Mouse (Mus musculus) layer of hippocampus, adult 18-20 months (tissue): ENCODE results near the gene Sema4b. TPM values are rescaled to one million over a fixed set of nuclear protein-coding genes. Genes with fewer than 3 reads are reported as not detected.
A peak's percentile ranks its signal among the peaks of the same experiment; 100 is the strongest.

Experiments used
- DNase-seq, 2 experiments: peaks; one replicate each; pipeline ENCODE4 v3.0.0; 2022; ENCODE audit warnings: low spot score in 2 of 2
- total RNA-seq, 2 experiments: library from RNA; stranded (reverse); gene quantifications; 2 replicates each; pipeline ENCODE4 v1.2.3; 2021

Gene Sema4b
- total RNA-seq, 2 experiments from 2014 or later = 22.0 to 23.6 TPM

DNA sequence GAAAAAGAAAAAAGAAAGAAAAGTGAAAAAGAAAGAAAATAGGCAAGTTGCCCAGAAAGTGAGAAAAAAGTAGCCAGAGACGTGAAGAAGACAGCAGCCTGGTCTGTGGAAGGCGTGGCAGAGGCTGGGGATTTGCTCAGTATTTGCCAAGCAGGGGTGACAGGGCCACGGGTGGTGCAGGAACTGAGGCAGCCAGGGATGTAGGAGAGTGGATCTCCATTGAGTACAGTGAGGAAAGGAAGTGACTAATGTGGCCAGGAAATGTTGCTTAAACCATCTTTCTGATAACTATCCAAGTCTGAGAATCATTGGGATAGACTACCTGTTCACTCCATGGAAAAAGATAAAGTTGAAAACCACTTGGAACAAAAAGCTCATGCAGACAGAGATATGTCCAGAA, 10.5 kb upstream of the Sema4b start:
- DNase-seq = no peak

DNA sequence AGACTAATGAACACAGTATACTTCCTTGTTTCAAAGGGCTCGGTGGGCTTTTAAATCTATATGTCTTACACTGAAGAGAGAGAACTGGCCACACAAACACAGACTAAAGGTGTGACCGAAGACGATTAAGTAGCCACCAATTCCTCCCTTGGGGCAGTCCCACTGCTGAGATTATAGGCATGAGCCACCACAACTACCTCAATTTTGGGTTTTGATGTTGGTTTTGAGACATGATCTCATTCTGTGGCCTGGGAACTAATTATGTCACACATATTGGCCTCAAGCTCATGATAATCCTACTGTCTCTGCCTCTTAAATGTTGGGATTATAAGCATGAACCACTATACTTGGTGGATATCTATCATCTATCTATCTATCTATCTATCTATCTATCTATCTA, 9.2 kb upstream of the Sema4b start:
- no peak for DNase-seq

DNA sequence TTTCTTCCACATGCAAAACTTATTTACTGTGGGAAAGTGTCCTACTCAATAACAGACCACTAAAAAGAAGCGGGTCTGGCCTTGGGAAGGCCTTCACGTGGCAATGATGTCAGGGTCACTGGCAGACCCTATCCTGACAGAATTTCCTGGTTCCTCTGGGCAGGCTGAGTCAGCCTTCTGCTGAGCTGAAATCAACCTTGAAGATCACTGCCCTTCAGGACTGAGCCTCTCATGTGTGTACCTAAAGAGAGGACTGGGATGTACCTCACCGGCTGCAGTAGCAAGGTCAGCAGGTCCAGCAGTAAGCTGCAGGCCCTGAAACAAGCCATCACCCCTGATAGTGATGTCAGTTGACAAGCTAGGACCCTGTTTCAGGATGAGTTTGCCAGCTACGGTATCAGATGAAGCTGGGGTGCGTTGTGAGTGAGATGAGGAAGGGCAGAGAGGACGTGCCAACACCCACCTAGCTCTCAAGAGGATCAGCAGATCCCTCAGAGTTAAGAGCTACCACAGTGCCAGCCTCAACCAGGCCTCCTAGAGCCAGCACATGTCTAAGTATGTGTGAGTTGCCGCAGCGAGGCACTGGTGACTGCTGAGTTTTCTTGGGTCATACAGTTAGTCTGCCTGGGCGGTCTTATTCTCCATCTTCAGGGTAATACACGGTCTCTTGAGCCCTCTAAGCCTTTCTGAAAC, 8.5 kb upstream of the Sema4b start:
- no peak for DNase-seq

DNA sequence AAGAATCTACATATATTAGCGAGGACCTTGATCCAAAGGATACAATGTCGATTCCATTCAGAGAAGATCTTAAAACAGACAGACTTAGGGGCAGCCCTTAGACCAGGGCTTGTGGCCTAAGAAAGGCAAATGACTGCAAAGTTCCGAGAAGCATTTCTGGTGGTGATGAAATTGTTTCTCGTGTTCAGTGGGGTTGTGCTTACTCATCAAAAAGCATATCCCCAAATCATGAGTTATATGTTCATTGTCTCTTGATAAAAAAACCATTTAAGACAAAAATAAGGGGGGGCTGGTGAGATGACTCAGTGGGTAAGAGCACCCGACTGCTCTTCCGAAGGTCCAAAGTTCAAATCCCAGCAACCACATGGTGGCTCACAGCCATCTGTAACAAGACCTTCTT, 7.3 kb upstream of the Sema4b start:
- DNase-seq = no peak

DNA sequence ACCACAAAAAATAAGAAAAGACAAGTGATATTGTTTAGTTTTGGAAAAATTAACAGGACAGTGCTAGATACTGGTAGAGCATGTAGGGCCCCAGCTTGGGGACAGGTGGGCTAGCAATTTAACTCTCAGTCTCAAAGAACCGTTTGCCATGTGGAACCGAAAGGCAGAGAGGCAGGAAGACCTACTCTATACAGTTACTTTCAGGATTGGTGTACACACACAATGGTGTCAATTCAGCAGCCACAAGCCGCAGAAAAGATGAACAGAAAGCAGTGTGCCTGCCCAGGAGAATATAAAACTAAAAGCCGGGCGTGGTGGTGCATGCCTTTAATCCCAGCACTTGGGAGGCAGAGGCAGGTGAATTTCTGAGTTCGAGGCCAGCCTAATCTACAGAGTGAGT, 6.9 kb upstream of the Sema4b start:
- no peak for DNase-seq

DNA sequence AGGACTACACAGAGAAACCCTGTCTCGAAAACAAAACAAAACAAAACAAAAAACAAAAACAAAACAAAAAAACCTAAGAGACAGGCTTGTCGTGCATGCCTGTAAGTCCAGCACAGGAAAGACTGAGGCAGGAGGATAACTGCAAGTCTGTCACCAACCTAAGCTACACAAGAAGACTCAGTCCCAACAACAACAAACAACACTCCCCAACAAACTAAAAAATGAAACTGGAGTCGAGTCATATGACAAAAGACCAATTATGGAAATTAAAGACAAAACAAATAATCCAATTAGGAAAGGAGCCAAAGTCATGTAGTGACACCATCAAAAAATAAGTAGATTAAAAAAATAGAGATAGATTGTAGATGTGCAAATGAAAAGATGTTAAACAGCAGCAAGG, 6.4 kb upstream of the Sema4b start:
- DNase-seq = no peak

DNA sequence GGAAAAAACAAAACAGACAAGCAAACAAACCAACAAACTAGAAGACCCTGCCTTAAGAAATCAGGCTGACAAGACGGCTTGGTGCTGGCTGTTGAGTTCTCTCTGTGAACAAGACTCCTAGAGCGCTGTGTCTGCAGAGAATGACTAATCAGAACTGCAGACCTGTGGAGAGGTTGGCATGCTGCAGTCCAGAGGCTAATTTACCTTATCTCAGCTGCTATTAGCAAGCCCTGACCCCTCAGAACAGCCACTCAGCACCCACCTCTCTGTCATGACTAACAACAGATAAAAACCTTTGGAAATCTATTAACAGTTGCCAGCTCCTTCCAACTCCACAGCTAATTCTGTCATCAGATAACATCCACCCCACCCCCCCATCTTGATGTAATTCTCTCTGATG, 5.6 kb upstream of the Sema4b start:
- no peak for DNase-seq

DNA sequence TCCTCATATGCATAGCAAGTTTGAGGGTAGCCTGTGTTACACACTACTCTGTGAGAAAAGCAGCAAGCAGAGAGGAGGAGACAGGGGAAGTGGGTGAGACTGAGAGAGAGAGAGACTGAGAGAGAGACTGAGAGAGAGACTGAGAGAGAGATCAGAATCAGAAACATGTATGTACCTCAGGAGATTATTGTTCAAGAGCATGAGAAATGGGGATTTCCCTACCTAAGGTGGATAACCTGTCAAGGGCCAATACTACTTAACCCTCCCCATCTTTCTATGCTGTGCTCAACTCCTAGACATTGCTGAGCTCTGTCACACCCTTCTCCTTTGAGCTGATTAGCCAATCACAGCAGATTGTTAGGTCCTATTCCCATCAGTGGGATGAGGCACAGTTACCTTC, 4.5 kb upstream of the Sema4b start:
- no peak for DNase-seq

DNA sequence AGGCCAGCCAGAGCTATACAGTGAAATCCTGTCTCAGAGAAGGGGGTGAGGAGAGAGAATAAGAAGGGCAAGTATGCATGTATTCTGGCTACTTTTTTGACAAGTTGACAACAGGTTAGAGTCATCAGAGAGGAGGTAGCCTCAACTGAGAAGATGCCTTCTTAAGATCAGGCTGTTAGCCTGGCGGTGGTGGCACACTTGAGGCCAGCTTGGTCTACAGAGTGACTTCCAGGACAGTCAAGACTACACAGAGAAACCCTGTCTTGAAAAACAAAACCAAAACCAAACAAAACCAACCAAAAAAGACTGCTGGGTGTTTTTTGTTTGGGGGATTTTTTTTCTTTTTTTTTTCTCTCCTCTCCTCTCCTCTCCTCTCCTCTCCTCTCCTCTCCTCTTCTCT, 3.2 kb upstream of the Sema4b start:
- DNase-seq = no peak

DNA sequence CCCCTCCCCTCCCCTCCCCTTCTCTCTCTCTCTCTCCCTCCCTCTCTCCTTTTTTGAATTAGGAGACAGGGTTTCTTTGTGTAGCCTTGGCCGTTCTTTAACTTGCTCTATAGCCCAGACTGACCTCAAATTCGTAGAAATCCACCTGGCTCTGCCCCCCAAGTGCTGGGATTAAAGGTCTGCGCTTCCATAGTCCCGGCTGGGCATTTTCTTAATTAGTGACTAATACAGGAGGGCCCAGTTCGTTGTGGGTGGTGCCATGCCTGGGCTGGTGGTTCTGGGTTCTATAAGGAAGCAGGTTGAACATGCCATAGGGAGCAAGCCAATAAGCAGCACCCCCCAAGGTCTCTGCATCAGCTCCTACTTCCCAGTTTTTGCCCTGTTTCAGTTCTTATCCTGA, 2.7 kb upstream of the Sema4b start:
- DNase-seq = no peak

DNA sequence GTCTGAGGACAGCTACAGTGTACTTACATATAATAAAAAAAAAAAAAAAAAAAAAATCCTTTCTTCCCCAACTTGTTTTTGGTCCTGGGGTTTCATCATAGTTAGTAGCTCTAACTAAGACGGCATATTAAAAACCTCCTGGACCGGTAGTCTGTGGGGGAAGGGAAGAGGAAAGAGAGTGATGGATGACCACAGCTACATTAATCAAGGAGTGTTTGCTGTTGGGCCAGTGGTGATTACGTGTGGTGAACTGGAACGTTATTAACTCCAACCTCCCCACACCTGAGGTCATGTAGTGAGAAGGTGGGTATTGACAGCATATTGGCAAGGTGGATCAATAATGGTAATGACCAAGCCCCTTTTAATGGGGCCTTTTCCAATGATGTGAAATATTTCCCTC, 2.1 kb upstream of the Sema4b start:
- no peak for DNase-seq

DNA sequence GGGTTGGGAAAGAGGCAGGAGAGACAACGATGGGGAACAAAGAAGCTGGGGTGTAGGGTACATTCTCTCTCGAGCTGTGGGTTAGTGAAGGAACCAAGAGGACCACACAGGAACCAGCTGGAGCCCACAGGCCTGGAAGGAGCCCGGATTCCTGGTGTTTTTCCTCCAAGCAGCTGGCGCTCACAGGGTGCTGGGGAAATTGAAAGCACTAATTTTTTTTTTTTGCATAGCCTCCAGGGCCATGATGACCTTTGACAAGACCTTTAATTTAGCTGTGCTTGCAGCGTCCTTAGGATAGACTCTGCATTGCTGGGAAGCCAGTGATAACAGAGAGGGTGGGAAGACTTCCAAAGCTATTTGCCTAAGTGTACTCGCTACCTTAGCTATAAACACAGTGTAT, 1.7 kb upstream of the Sema4b start:
- DNase-seq = no peak

DNA sequence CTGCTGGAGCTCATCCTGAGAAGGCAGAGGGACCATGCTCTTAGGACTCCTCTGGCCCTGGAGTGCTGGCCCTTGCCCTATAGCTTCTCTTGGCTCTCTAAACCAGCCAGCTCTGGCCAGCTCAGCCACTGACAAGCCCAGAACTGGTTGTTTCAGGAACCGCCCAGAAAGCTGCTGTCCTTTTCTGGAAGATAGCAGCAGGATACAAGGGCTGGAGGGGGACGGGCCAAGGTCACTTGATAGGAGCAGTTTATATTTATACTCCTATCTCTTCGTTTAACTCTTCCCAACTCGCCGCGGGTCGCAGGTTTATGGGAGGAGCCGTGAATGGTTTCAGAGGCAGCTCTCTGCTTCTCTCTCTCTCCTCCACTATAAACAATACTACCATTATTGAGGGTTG, 620 bp upstream of the Sema4b start:
- DNase-seq = no peak

DNA sequence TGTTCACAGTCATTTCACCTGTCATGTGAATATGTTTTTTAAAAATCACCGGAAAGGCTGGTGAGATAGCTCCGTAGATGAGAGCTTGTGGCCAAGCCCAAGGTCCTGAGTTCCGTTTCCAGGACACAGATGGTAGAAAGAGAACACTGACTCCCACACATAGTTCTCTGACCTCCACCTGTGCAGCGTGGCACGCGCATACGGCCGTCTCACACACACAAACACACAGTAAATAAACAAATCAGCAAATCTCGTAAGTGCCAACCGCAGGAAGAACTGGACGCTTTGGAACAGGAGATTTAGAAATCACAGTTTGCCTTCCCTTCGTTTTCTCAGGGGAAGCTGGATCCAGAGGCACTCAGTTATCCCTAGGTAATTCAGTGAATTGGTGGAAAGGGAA, 860 bp downstream of the Sema4b start:
- no peak for DNase-seq

DNA sequence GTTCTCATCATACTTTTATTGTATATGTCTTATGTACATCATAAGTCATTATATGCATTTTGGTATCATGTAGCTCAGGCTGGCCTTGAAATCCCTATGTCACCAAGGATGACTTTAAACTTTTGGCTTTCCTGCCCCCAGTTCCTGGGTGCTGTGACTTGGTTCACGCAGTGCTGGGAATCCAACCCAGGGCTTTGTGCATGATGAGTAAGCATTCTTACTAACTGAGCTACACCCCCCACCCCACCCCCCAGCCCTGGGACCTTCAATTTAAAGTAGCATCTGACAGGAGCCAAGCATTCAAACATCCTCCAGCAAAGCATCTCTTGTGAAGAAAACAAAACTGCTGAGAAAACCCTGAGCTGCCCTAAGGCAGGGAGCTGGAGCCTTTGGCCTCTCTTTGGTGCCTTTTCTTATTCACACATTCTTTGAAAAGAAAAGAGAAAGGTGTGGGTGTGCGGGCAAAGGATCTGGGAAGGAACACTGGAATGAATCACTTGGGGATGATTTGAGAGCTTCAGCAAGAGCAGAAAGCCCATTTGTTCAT, 2.0 kb downstream of the Sema4b start:
- DNase-seq = no peak

DNA sequence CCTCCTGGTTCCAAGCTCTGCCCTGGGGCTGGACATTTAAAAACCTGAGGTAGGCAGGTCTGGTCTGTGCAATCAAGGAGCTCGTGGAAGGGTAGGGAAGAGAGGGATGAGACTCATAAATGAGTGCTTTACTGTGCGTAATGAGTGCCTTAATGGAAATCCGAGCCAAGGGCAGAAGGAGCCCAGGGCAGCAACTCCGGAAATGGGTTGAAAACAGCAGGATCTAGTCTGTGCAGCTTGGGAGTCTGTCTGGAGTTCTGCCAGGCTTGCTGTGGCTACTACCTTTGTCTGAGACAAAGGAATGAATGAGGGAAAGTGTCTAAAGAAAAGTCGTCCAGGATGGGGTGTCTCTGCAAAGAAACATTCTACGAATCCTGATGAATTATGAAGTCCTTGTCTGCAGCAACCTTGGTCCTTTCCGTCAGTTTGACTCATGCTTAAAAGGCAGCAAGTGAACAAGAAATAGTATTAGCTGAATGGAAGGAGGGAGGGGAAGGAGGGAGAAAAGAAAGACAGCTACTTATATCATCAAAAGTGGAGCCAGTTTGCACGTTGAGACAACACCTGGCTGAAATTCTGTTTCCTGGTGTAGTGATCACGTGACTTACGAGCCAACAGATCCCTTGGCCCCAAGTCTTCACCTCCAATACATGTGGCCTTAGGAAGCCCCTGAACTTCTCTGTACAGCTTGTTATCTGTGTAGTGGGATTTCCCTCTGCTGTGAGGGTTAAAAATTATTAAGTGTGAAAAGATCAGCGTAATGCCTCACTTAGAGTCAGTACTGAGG, 2.7 kb downstream of the Sema4b start:
- no peak for DNase-seq

DNA sequence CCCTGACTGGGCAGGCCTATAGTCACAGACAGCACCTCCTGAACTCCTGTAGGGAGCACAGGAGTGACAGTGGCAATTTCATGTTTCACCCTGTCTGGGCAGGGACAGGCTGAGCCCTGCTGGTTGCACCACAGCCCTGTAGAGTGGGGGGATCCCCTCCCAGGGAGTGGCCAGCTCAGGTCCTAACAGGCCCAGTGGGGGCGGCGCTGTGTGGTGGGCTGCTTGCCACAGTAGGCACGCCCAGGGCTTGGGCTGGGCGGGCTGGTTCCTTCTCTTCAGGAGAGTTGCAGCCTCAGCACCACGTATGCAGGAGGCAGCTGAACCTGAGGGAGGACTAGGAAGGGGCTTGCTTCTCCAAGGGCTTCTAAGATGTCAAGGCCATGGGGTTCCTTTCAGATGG, 4.8 kb downstream of the Sema4b start:
- no peak for DNase-seq

DNA sequence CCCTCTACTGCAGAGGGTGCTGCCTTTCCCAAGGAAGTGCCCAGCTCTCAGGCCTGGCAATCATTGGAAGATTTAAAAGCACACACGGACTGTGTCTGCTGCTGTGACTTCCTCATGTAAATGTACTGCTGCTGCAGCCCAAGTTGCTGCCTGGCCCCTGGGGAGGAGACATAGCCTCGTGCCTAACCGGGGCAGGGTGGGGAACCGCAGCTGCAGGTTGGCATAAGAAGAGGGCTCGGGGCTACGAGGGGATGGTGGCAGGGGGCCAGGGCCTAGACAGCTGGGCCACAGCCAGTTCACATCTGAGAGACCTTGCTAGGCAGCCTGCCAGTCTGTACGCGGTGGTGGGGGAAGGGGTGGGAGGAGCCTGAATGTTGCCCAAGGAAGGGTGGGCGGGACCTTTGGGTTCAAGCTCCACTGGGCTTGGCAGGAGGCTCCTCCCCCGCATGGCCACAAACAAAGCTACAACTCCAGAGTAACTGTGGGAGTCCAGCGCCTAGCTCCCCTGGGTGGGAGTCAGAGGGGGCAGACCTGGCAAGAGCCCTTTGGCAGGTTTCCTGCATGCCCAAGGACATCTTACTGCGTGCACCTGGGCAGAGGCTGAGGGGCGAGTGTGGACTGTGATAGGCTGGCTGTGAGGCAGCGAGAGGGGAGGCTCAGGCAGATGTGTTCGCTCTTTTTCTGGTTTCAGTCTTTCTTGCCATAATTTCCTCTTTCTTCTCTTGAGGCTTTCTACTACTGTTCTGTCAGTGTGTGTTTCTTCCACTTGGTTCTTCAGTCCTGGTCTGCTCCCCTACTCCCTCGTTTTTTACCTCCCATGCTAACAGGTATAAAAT, 5.8 kb downstream of the Sema4b start:
- DNase-seq = peak in 1 of 2 experiments; percentile 65

DNA sequence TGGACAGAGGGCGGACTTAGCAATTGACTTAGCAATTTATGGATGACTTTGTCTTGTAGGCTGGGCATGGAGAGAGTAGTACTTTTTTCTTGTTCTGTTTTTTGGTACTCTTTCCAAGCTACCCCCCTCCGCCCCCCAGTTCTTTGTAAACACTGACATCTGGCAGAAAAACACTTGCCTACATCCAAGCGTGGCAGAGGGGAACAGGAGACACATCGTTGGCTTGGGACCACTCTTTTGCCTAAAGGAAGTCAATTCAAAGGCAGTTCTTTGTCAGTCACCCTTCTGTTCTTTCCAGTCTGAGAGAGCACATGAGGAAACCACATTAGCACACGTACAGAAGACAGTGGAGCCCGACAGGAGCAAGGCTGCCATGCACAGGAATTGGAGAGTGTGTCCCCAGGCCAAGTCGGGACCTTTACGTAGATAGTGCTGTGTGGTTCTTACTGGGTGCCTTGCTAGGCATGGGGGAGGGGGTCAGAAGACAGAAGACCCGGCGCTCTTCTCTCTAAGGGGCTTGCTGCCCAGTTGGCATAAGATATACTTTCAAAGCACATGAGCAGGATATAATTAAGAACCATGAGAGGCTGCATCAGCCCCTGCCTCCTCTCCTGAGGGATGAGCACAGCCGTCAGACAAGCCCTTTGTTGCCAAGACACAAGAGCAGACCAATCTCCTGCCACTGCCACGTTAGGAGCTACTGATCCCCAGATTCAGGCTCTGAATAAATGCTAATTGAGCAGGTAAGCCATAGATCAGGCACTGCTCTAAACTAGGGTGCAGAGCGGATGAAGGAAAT, 7.5 kb downstream of the Sema4b start:
- no peak for DNase-seq

DNA sequence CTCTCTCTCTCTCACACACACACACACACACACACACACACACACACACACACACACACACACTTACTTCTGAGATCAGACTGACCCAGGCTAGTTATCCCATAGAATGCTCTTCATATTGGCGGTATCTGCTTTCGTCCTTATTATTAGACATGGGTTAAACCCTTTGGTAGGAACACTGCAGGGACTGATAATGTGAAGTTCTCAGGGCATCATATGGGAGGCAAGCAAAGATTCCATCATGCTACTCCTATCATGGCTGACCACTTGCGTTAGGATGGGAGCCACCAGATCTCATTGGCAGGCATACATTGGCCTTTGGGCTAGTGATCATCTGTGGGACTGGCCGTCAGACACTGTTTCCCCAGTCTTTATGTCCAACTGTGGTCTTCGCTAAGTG, 8.5 kb downstream of the Sema4b start:
- no peak for DNase-seq
